Mouse (Mus musculus) mesoderm, embryonic 11.5 days (tissue): ENCODE data around the gene Lrriq1.
A peak's percentile ranks its signal among the peaks of the same experiment; 100 is the strongest.

ENCODE experiments used
- DNase-seq: peaks from one replicate; pipeline ENCODE4 v3.0.0-alpha.2; 2012; ENCODE audit warnings: low read depth, low spot score

The Lrriq1 gene

GRCm38 (mm10) chr10:103029132-103029729 lies 206.9 kb downstream of the Lrriq1 start:
- DNase-seq = no peak

- peak; percentile 69 for DNase-seq
These were observed 207.6 kb downstream of the Lrriq1 start for GRCm38 (mm10) chr10:103028253-103029131.

GRCm38 (mm10) chr10:103027931-103028252 lies 208.2 kb downstream of the Lrriq1 start:
- no peak for DNase-seq

GRCm38 (mm10) chr10:103027226-103027930 lies 208.7 kb downstream of the Lrriq1 start:
- DNase-seq = no peak

- no peak for DNase-seq
These were observed 209.4 kb downstream of the Lrriq1 start for GRCm38 (mm10) chr10:103026636-103027225.

GRCm38 (mm10) chr10:103002556-103002955 lies 233.6 kb downstream of the Lrriq1 start:
- DNase-seq = no peak

GRCm38 (mm10) chr10:103000902-103001301 lies 235.2 kb downstream of the Lrriq1 start:
- peak; percentile 44 for DNase-seq

GRCm38 (mm10) chr10:102999584-102999983 lies 236.5 kb downstream of the Lrriq1 start:
- no peak for DNase-seq
